Mouse (Mus musculus): ENCODE data around the gene Col6a6.

Gene Col6a6

GRCm38 (mm10) chr9:105801463-105801862, 26.5 kb downstream of the Col6a6 start:
- no peak for DNase-seq (ENCODE audit: low read depth, low spot score)

- DNase-seq (ENCODE audit: low read depth, low spot score): no peak
Measured at GRCm38 (mm10) chr9:105800286-105800685, 27.7 kb downstream of the Col6a6 start.

DNA sequence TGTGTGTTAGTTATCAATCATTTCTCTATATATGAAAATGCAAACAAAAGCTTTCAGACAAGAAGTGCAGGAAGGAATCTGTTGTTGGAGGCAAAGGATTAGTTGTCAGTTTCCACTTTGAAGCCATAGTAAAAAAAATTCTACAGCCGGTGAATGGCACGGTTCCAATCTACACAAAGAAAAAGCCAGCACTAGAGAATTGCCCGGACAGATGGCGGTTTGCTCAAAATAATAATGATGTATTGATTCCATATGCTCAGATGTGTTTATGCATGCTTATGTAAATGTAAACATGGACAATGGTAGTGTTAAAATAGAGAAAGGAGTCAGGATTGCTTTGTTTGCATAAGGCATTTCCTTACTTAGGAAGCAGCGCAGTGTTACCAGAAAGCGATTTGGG, 31.8 kb downstream of the Col6a6 start:
- DNase-seq (ENCODE audit: low read depth, low spot score): no peak

DNA sequence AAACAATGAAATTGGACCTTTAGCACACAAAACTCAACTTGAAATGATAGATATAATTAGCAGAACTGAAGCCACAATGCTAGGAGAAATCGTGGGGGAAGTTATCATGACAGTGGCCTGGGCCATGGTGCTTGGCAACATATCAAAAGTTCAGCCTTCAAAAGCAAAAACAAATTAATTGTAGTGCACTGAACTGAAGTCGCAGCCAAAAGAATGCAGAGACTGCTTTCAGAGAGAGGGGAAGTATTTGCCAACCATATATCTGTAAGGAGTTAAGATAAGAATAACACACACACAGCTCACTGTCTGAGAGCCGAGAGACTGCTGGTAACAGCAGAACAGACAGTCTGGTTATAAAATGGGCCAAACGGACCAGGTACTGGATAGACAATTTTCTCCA, 33.0 kb downstream of the Col6a6 start:
- DNase-seq (ENCODE audit: low read depth, low spot score): no peak

GRCm38 (mm10) chr9:105791810-105792209, 36.1 kb downstream of the Col6a6 start:
- DNase-seq (ENCODE audit: low read depth, low spot score): no peak

DNA sequence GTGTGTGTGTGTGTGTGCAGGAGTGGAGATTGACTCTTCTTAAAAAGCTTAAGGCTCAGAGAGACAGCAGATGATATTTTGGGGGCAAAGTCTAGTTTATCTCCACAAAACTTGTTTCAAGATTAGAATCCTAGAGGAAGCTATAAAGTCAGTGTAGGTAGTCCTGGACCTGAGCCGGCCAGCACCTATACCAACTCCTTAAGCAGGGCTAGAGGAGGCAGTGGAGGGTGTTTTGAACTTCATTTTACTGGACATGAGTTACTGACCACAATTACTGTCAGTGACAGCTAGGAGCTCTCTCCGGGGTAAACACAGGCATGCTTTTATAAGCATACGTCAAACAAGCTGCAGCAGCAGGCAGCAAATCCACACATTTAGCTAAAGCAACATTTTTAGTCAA, 39.8 kb downstream of the Col6a6 start:
- no peak for DNase-seq (ENCODE audit: low read depth, low spot score)

GRCm38 (mm10) chr9:105787800-105788199, 40.2 kb downstream of the Col6a6 start:
- no peak for DNase-seq (ENCODE audit: low read depth, low spot score)

DNA sequence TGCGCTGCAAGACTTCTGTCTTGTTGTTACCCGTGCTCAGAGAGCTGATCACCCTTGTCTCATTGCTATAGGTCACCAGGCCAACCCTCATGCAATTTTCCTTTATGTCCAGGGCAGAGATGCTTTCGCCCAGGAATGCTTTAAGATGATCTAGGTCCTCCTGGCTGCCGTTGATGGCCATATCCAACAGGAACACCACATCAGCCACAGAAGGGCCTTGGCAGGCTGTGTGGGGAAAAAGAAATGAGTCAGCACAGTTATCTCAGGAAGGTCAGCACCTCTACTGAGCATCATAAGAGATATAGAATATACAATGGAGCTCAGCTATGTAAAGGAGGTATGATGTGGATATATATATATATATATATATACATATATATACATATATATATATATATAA, 43.9 kb downstream of the Col6a6 start:
- no peak for DNase-seq (ENCODE audit: low read depth, low spot score)

- no peak for DNase-seq (ENCODE audit: low read depth, low spot score)
Measured at GRCm38 (mm10) chr9:105780696-105781095, 47.3 kb downstream of the Col6a6 start.

- no peak for DNase-seq (ENCODE audit: low read depth, low spot score)
Measured at GRCm38 (mm10) chr9:105778741-105779140, 49.2 kb downstream of the Col6a6 start.

- no peak for DNase-seq (ENCODE audit: low read depth, low spot score)
Measured at GRCm38 (mm10) chr9:105774878-105775277, 53.1 kb downstream of the Col6a6 start.

DNA sequence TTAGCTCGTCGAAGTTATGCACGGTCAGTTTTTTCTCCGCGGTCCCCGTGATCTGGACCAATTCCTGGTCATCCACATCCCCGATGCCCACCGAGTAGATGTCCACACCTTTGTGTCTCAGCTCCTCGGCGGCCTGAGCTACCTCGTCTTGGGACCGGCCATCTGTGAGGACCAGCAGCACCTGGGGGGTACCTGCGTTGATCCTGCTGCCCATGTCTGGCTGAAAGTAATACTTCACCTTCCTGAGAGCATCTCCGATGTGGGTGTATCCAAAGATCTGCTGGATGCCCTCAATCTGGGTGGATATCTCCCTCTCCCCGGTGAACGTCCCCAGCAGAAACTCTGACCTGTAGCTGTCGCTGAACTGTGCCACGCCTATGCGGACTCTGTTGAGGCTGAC, 53.6 kb downstream of the Col6a6 start:
- DNase-seq (ENCODE audit: low read depth, low spot score): no peak

DNA sequence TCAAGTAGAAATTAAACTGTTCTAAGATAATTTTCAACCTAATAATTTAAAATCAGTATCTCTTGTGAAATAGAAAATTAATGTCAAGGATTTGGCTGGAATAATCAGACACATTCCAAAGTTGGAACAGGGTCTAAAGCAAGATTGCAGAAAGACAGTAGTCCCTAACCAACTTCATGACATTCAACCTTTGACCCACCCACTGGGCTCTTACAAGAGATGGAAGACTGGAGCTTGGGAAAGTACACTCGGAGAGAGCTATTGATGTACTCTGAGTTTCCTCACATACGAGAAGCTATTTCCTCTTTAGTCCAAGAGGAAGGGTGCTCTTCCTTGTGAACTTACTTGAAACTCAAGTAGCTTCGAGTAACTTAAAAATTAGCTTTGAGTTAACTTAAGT, 56.6 kb downstream of the Col6a6 start:
- no peak for DNase-seq (ENCODE audit: low read depth, low spot score)

DNA sequence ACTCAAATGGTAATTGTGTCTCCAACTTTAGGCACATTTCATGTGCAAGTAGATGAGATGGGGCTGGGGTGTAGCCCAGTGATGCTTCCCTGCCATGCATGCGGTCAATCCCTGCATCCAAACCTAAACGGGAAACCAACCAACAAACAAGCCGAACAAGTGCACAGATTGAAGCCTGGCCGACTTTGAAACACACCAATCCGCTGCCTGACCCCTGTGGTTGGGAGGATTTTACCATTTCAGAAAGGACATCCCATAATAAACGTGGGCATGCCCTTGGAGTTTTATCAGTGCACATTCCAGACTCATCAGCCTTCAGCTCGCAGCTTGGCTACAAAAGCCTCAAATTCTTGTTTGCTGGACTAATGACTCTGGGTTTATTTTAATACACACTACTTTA, 57.3 kb downstream of the Col6a6 start:
- DNase-seq (ENCODE audit: low read depth, low spot score): no peak

GRCm38 (mm10) chr9:105765891-105766290, 62.1 kb downstream of the Col6a6 start:
- no peak for DNase-seq (ENCODE audit: low read depth, low spot score)

DNA sequence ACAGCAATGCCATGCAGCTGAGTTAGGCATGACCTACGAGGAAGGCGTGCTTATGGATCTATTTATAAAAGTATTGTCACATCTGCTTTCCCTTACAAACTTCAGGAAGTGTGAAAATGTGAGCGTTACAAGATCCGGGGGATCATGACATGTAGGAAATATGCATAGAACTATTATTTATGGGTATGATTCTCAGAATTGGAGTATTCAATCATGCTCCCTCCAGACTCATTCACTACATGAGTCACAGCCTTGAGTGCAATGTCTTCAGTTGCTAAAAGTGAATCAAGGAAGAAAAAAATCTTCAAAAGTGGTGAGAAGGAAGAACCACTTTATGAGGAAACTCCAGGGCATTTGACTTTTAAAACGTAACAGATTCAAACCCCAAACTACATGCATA, 63.3 kb downstream of the Col6a6 start:
- DNase-seq (ENCODE audit: low read depth, low spot score): no peak

DNA sequence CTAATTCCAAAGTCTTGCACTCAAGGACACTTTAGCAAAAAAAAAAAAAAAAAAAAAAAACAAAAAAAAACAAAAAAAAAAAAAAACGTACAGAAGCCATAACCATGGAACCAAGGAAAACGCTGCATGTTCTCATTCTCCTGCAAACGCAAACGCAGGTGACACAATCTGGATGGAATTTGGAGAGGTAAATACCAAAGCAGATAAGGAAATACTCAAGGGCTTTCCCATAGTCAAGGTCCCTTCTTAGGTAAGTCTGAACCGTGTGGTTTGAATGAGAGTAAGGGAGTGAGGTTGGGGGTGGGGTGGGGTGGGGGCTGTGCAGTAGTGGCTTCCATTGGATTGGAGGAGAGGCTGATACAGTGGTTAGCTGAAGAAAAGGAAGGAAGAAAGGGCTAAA, 63.8 kb downstream of the Col6a6 start:
- DNase-seq (ENCODE audit: low read depth, low spot score): no peak

- DNase-seq (ENCODE audit: low read depth, low spot score): no peak
Measured at GRCm38 (mm10) chr9:105763625-105764024, 64.3 kb downstream of the Col6a6 start.

- DNase-seq (ENCODE audit: low read depth, low spot score): no peak
Measured at GRCm38 (mm10) chr9:105762274-105762673, 65.7 kb downstream of the Col6a6 start.

GRCm38 (mm10) chr9:105758861-105759260, 69.1 kb downstream of the Col6a6 start:
- DNase-seq (ENCODE audit: low read depth, low spot score): no peak

GRCm38 (mm10) chr9:105758173-105758765, 69.7 kb downstream of the Col6a6 start:
- DNase-seq (ENCODE audit: low read depth, low spot score): no peak

DNA sequence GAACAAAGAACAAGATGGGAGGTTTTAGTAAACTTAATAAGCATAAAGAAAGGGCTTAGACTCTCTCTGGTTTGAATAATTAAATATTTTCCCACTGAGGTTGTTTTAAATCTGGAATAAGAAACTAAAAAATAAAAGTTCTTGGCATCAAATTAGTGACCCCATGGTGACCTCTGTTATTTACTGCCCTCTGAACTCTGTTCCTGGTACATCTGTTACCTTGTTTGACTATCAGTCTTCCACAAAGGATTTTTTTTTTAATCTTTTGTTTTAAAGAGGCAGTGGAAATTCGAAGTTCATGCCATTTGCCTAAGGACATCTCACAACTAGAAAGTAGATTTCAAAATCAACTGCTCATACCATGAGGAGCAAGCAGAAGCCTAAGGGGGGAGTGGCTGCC, 73.7 kb downstream of the Col6a6 start:
- no peak for DNase-seq (ENCODE audit: low read depth, low spot score)

DNA sequence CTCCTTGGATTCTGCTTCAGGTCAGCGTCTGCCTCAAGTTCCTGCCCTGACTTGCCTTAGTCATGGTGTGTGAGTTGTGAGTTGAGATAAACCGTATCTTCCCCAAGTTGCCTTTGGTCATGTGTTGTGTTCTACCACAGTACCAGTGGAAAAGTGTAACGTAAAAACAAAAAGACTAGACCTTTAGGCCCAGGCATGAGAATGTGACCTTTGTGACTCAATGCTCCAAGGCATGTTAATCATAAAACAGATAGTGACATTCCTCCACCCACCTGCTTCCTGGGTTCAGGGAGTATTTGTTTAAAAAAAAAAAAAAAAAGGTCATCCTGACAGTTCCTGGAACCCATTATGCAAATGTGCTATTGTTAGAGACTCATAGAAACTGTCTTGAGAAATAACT, 82.1 kb downstream of the Col6a6 start:
- DNase-seq (ENCODE audit: low read depth, low spot score): no peak

GRCm38 (mm10) chr9:105740413-105740812, 87.5 kb downstream of the Col6a6 start:
- no peak for DNase-seq (ENCODE audit: low read depth, low spot score)

All from WW6 (cell line).